8 mouse cellular contexts compared by ENCODE assay signal in genomic region chr2:70826436-70827230, GRCm38 (mm10). TPM values are rescaled to one million over a fixed set of nuclear protein-coding genes. Genes with fewer than 3 reads are reported as not detected.
DNase-seq lines count a peak whose midpoint lies in the region; ATAC-seq lines count a peak whose summit lies in the region.

No protein-coding gene starts in this region.

- DNase-seq in intestine, embryonic 14.5 days (ENCODE audit: low spot score): no peak
- peak; percentile 32 for DNase-seq in Muller cell, postnatal 12 days (ENCODE audit: inconsistent ontology term)
- DNase-seq in adrenal gland, adult 18-20 months (ENCODE audit: low spot score in 2 of 2): no peak
- DNase-seq in ovary, postnatal 14 days (ENCODE audit: low spot score): no peak
- no peak for DNase-seq in gastrocnemius, postnatal 4 days (ENCODE audit: low spot score in 2 of 2)

- peaks cover 12% of the 10 kb centered on the region for H3K4me1 ChIP-seq in intestine, embryonic 14.5 days (replicated peaks; ENCODE audit: control insufficient read depth, insufficient read depth, low read length)
- H3K4me1 ChIP-seq in intestine, embryonic 15.5 days (replicated peaks): peaks cover 2% of the 10 kb centered on the region; the same call in 1 of the 2 replicates
- peaks cover 20% of the 10 kb centered on the region for H3K4me1 ChIP-seq in forebrain, embryonic 15.5 days

- H3K4me2 ChIP-seq in intestine, embryonic 14.5 days (ENCODE audit: low read length): peak overlapping the region; percentile 31
- no peak overlapping the region; the same call in 1 of the 2 replicates for H3K4me2 ChIP-seq in intestine, embryonic 15.5 days (replicated peaks)
- H3K4me2 ChIP-seq in forebrain, embryonic 15.5 days (replicated peaks): peak overlapping the region; percentile 62

- H3K79me2 ChIP-seq in macrophage (ENCODE audit: inconsistent target): peaks cover 30% of the 10 kb centered on the region

- 0 out of 2 replicates have a peak overlapping the region, but pooled peaks have one; percentile 12 for H3K27ac ChIP-seq in intestine, embryonic 14.5 days (ENCODE audit: low read depth)
- H3K27ac ChIP-seq in intestine, embryonic 15.5 days: no peak overlapping the region
- H3K27ac ChIP-seq in forebrain, embryonic 15.5 days (replicated peaks): no peak overlapping the region
- peak overlapping the region; percentile 45; the same call in 1 of the 2 replicates for H3K27ac ChIP-seq in macrophage

- H3K9me3 ChIP-seq in intestine, embryonic 14.5 days (ENCODE audit: control insufficient read depth, low read length): no peaks in the 10 kb centered on the region
- H3K9me3 ChIP-seq in intestine, embryonic 15.5 days: no peaks in the 10 kb centered on the region
- H3K9me3 ChIP-seq in forebrain, embryonic 15.5 days: no peaks in the 10 kb centered on the region

- no peaks in the 10 kb centered on the region for H3K36me3 ChIP-seq in intestine, embryonic 14.5 days (ENCODE audit: control insufficient read depth, insufficient read depth, low read length)
- H3K36me3 ChIP-seq in intestine, embryonic 15.5 days: no peaks in the 10 kb centered on the region
- H3K36me3 ChIP-seq in forebrain, embryonic 15.5 days: no peaks in the 10 kb centered on the region
- no peaks in the 10 kb centered on the region for H3K36me3 ChIP-seq in macrophage (ENCODE audit: inconsistent target)

- no peak for ATAC-seq in intestine, embryonic 14.5 days (replicated peaks; ENCODE audit: low FRiP score, low TSS enrichment, low read depth)
- no peak for ATAC-seq in intestine, embryonic 15.5 days
- ATAC-seq in forebrain, embryonic 15.5 days (replicated peaks): no peak

- 66% methylated on average over 8 of the region's 8 CpGs for WGBS in intestine, embryonic 14.5 days
- 67% methylated on average over 8 of the region's 8 CpGs for WGBS in intestine, embryonic 15.5 days
- WGBS in forebrain, embryonic 15.5 days: 80% methylated on average over 8 of the region's 8 CpGs
- 51% methylated on average over 8 of the region's 8 CpGs for WGBS in macrophage (ENCODE audit: missing documents)

- 0 out of 2 replicates have a peak overlapping the region, but pooled peaks have one; percentile 14 for H3K9ac ChIP-seq in intestine, embryonic 14.5 days (ENCODE audit: low read length)
- H3K9ac ChIP-seq in intestine, embryonic 15.5 days: no peak overlapping the region
- no peak overlapping the region for H3K9ac ChIP-seq in forebrain, embryonic 15.5 days (replicated peaks)

- H3K27me3 ChIP-seq in intestine, embryonic 14.5 days (replicated peaks; ENCODE audit: control insufficient read depth, insufficient read depth, low read length): no peaks in the 10 kb centered on the region
- no peaks in the 10 kb centered on the region for H3K27me3 ChIP-seq in intestine, embryonic 15.5 days (replicated peaks)
- H3K27me3 ChIP-seq in forebrain, embryonic 15.5 days: no peaks in the 10 kb centered on the region

- no peak overlapping the region for H3K4me3 ChIP-seq in intestine, embryonic 14.5 days (ENCODE audit: low read depth, low read length)
- no peak overlapping the region for H3K4me3 ChIP-seq in intestine, embryonic 15.5 days (replicated peaks)
- H3K4me3 ChIP-seq in forebrain, embryonic 15.5 days: peak overlapping the region; percentile 83; the same call in 1 of the 2 replicates
- peak overlapping the region; percentile 17; the same call in 1 of the 2 replicates for H3K4me3 ChIP-seq in macrophage (ENCODE audit: inconsistent target)

RNA-seq across cellular contexts. Expression of gene Tlk1, which starts 1.1 kb away (rescaled TPM):
- polyA plus RNA-seq in intestine, embryonic 14.5 days (2014; fragmentation: Nextera tagmentation; extraction: Ambion mirVana): 36.7 and 37.6 TPM in 2 replicates
- polyA plus RNA-seq in intestine, embryonic 15.5 days (2015; fragmentation: Nextera tagmentation; extraction: Ambion mirVana): 36.4 and 45.7 TPM in 2 replicates
- 25.3 and 29.3 TPM in 2 replicates for polyA plus RNA-seq in forebrain, embryonic 15.5 days (2015; fragmentation: Nextera tagmentation; extraction: Ambion mirVana)
- total RNA-seq in macrophage (2018; cell fraction: chromatin; rRNA removed): 100 to 1,000 TPM in 18 of 26 experiments, 10 to 100 TPM in 8; 40.0 to 222 (median 173) TPM
- total RNA-seq in macrophage (2018; cell fraction: cytosol; rRNA removed): 10 to 100 TPM; 44.7 to 97.7 (median 79.4) TPM
- 100 to 1,000 TPM in 16 of 26 experiments, 10 to 100 TPM in 10; 46.3 to 201 (median 118) TPM for total RNA-seq in macrophage (2018; cell fraction: nucleus; rRNA removed)
- polyA plus RNA-seq in macrophage (2018): 57.5 to 101 TPM (median 66.5 TPM) in 3 replicates
- total RNA-seq in adrenal gland, adult 18-20 months (2021): 10 to 100 TPM; 37.6 to 52.5 TPM
- total RNA-seq in gastrocnemius, postnatal 4 days (2021): 10 to 100 TPM; 43.4 to 52.1 TPM

Comparison
In these comparisons a context has a peak if more than half of its experiments do, and no peak if none do; other contexts are left out.
1. H3K27ac ChIP-seq: peak in intestine, embryonic 14.5 days (single experiment) and macrophage (single experiment); none in intestine, embryonic 15.5 days (single experiment) and forebrain, embryonic 15.5 days (single experiment).
2. H3K4me3 ChIP-seq: peak in forebrain, embryonic 15.5 days (single experiment) and macrophage (single experiment); none in intestine, embryonic 14.5 days (single experiment) and intestine, embryonic 15.5 days (single experiment).